Mouse (Mus musculus) heart, adult 2 months (tissue): Measurements from ENCODE around the gene Plekhm3.

Experiments used
- EP300 ChIP-seq: fragments of 200-500 bp; IDR thresholded peaks from 2 replicates; pipeline ENCODE4 v1.6.1; 2011; ENCODE audit warnings: low read depth, low read length, control low read depth; ENCODE audit not compliant: insufficient read depth
- POLR2A ChIP-seq: fragments of 200-500 bp; IDR thresholded peaks from 2 replicates; pipeline ENCODE4 v1.6.1; 2011; ENCODE audit warnings: mild to moderate bottlenecking, low read depth, low read length, control low read depth; ENCODE audit not compliant: insufficient read depth

- TF ChIP-seq EP300, result no peak
- TF ChIP-seq POLR2A, result no peak
Observed at GRCm38 (mm10) chr1:64957021-64957489, 431 bp upstream of the Plekhm3 start.
